Mouse (Mus musculus): ENCODE data around the gene Fam241b.
"Not testable (repeated sequence)": the region's sequence is repeated elsewhere in the genome, so short reads cannot be mapped to it uniquely, and the experiment has no call there.

The Fam241b gene

GRCm38 (mm10) chr10:62071346-62071745 is 72.4 kb downstream of the Fam241b start:
- DNase-seq (ENCODE audit: low spot score in 2 of 2): not testable (repeated sequence)

- DNase-seq (ENCODE audit: low spot score in 2 of 2): no peak
Measured at GRCm38 (mm10) chr10:62070636-62071035, 73.1 kb downstream of the Fam241b start.

- no peak for DNase-seq (ENCODE audit: low spot score in 2 of 2)
Measured at GRCm38 (mm10) chr10:62069946-62070345, 73.8 kb downstream of the Fam241b start.

- no peak for DNase-seq (ENCODE audit: low spot score in 2 of 2)
Measured at GRCm38 (mm10) chr10:62069398-62069797, 74.3 kb downstream of the Fam241b start.

GRCm38 (mm10) chr10:62068532-62068931 is 75.2 kb downstream of the Fam241b start:
- DNase-seq (ENCODE audit: low spot score in 2 of 2): no peak

GRCm38 (mm10) chr10:62066213-62066612 is 77.5 kb downstream of the Fam241b start:
- no peak for DNase-seq (ENCODE audit: low spot score in 2 of 2)

- DNase-seq (ENCODE audit: low spot score in 2 of 2): no peak
Measured at GRCm38 (mm10) chr10:62062786-62063185, 80.9 kb downstream of the Fam241b start.

- no peak for DNase-seq (ENCODE audit: low spot score in 2 of 2)
Measured at GRCm38 (mm10) chr10:62060969-62061678, 82.6 kb downstream of the Fam241b start.

DNA sequence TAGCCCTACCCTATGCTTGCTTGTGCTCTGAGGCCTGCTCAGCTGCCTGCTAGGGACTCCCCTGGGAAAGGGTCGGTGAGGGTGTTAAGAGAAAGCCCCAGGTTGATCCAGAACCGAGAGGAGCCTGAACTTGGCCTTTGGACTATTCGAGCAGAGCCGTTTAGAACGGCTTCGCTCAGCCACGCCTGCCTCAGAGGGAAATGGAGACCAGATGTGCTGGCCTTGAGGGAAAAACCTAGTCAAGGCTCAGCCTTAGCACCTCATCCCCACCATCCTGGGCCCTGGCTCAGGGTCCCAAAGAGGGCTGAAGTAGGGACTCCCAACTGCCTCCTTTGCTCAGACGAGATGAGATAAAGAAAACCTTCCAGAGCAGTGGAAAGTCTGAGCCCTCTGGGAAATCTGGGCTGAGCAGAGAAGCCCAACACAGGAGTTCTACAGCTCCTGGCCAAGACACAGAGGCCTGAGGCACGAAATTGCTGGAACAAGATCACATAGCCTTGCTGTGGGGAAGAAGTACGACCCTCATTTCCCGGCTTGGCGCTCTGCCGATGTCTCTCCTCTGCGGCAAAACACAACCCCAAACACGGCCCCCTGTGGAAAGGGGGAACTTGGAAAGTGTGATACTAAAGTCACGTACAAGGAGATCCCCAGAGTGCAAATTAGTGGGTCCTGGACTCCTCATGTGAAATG is 83.4 kb downstream of the Fam241b start:
- DNase-seq (ENCODE audit: low spot score in 2 of 2): no peak

DNA sequence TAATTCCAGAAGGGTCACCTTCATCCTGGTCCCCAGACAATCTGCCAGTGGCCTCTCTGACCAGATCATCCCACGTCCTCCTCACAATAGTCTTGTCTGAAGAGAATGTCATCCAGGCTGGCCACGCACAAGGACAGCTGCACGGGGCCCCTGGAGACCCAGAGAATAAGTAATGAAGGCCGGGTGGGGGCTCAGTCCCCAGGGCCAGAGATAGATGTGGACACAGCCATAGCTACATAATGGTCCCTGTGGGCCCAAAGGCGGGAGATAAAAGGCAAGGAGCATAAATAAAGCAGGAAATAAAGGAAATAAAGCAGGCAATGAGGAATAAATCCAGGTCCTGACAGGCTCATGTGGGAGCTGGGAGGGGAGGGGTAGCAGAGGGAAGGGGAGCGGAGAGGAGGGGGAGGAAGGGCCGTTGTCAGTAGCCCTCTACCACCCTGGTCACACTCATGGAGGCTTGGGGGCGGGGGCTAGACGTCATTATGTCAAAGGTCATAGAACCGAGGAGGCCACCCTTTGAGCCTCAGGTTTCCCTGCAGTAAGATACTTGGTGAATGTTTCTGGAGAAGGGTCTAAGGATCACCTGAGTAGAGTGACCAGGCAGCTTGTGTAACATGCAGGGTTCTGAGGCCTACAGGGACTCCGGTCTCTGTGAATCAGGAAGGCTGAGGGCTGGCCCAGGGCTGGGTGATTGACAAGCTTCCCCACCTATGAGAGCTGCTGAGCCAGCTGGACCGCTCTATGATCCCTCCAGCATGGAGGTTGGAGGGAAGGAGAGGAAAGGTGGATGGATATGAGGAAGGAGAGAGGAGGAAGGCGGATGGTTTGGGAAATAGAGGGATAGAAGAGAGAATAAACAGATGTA is 85.0 kb downstream of the Fam241b start:
- no peak for DNase-seq (ENCODE audit: low spot score in 2 of 2)
